Mouse (Mus musculus) liver, embryonic 16.5 days (tissue): ENCODE results near the gene 4933411K16Rik. TPM values are rescaled to one million over a fixed set of nuclear protein-coding genes. Genes with fewer than 3 reads are reported as not detected.
A peak's percentile ranks its signal among the peaks of the same experiment; 100 is the strongest.
"Not testable (repeated sequence)": the region's sequence is repeated elsewhere in the genome, so short reads cannot be mapped to it uniquely, and the experiment has no call there.

Experiments
- ATAC-seq: fragments of 200-750 bp; cut with Nextera tagmentation; 2 replicates; pipeline ENCODE4 v1.8.0; 2017; ENCODE audit warnings: low read depth, mild to moderate bottlenecking, moderate number of reproducible peaks, moderate library complexity
- H3K27ac ChIP-seq: fragments of 300-500 bp; sonication (generic); 2 replicates; pipeline ENCODE4 v1.5.1; 2014; ENCODE audit warnings: mild to moderate bottlenecking, low read length
- H3K27me3 ChIP-seq: fragments of 300-500 bp; sonication (generic); 2 replicates; pipeline ENCODE4 v1.6.1; 2014; ENCODE audit warnings: low read depth, low read length, mixed read lengths; ENCODE audit not compliant: control insufficient read depth, insufficient read depth
- H3K36me3 ChIP-seq: fragments of 300-500 bp; sonication (generic); 2 replicates; pipeline ENCODE4 v1.6.1; 2014; ENCODE audit warnings: mild to moderate bottlenecking; ENCODE audit not compliant: control insufficient read depth, insufficient read depth
- H3K4me1 ChIP-seq: fragments of 300-500 bp; sonication (generic); 2 replicates; pipeline ENCODE4 v1.6.1; 2014; ENCODE audit warnings: low read depth, low read length, mixed read lengths; ENCODE audit not compliant: control insufficient read depth
- H3K4me2 ChIP-seq: fragments of 300-500 bp; sonication (generic); 2 replicates; pipeline ENCODE4 v1.6.1; 2014; ENCODE audit warnings: low read depth, low read length, mixed read lengths
- H3K4me3 ChIP-seq: fragments of 300-500 bp; sonication (generic); 2 replicates; pipeline ENCODE4 v1.5.1; 2014; ENCODE audit warnings: low read depth, mild to moderate bottlenecking, low read length
- H3K9ac ChIP-seq: fragments of 300-500 bp; sonication (generic); 2 replicates; pipeline ENCODE4 v1.6.1; 2014; ENCODE audit warnings: low read depth, low read length
- H3K9me3 ChIP-seq: fragments of 300-500 bp; sonication (generic); replicated peaks from 2 replicates; pipeline ENCODE4 v1.6.1; 2016; ENCODE audit warnings: low read length; ENCODE audit not compliant: control insufficient read depth
- WGBS: fragments of 180-500 bp; shearing (Covaris S2); extraction: QIAGEN DNeasy Blood & Tissue Kit; methylation state at CpG from one replicate; pipeline ENCODE4 v1.1.7; 2014; ENCODE audit not compliant: insufficient replicate concordance; 5-methylcytosine and 5-hydroxymethylcytosine counted together
- polyA plus RNA-seq: library from polyadenylated mRNA; unstranded; fragments of >200 nt; fragmentation: Nextera tagmentation; extraction: Ambion mirVana; gene quantifications from 2 replicates; pipeline ENCODE4 v1.2.1, GENCODE M21; 2015

Gene 4933411K16Rik
- polyA plus RNA-seq, 1 experiment from 2014 or later: 0.35 TPM

DNA sequence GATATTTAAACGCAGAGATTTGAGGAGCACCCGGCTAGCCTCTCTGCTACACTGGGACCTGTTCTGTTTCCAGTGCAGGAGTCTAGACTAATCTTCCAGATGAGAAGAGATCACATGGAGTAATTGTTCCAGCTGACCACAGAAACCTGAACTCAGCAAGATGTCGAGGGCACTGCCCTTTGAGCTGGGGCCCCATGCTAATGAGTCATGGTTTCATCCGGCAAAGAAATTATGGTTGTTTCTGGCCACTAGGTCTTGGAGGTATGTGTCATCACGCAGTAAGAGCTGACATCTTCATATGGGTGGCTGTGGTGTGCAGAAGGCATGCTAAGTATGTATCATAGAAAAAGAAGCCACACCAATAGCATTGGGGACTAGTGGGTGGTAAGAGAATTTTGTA is 27.9 kb downstream of the 4933411K16Rik start:
- WGBS: 52% methylated on average over 5 of the region's 5 CpGs
- ATAC-seq: no peak
- no peak overlapping the region for H3K9ac ChIP-seq
- no peak overlapping the region for H3K4me3 ChIP-seq
- no peaks in the 10 kb centered on the region for H3K4me1 ChIP-seq
- no peaks in the 10 kb centered on the region for H3K27me3 ChIP-seq
- H3K4me2 ChIP-seq: no peak overlapping the region
- no peaks in the 10 kb centered on the region for H3K9me3 ChIP-seq
- H3K36me3 ChIP-seq: no peaks in the 10 kb centered on the region
- H3K27ac ChIP-seq: no peak overlapping the region

GRCm38 (mm10) chr19:42080469-42080868 is 28.4 kb downstream of the 4933411K16Rik start:
- WGBS: 70% methylated on average over 11 of the region's 11 CpGs
- Histone ChIP-seq H3K4me3 (no peak overlapping the region), H3K27ac (no peak overlapping the region), H3K36me3 (no peaks in the 10 kb centered on the region), H3K4me2 (no peak overlapping the region), H3K9ac (no peak overlapping the region), H3K27me3 (no peaks in the 10 kb centered on the region), H3K4me1 (no peaks in the 10 kb centered on the region), H3K9me3 (no peaks in the 10 kb centered on the region)
- ATAC-seq: no peak

DNA sequence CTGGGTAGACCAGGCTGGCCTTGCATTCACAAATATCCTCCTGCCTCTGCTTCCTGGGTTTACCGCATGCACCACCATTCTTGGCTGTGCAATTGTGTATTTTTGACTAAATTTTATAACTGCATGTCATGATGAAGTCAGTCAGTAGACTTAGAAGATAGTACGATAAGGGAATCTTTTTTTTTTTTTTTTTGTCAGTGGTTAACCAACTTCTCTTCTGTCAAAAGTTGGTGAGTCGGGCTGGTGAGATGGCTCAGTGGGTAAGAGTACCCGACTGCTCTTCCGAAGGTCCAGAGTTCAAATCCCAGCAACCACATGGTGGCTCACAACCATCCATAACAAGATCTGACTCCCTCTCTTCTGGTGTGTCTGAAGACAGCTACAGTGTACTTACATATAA is 29.6 kb downstream of the 4933411K16Rik start:
- H3K4me3 ChIP-seq, H3K36me3 ChIP-seq, H3K9me3 ChIP-seq, ATAC-seq, H3K27ac ChIP-seq, H3K27me3 ChIP-seq, H3K4me1 ChIP-seq, H3K9ac ChIP-seq, H3K4me2 ChIP-seq: not testable (repeated sequence)
- 59% methylated on average over 5 of the region's 5 CpGs for WGBS

GRCm38 (mm10) chr19:42085690-42086089 is 33.6 kb downstream of the 4933411K16Rik start:
- WGBS: 12% methylated on average over 10 of the region's 10 CpGs
- H3K27ac ChIP-seq: no peak overlapping the region
- peak overlapping the region; percentile 49; the same call in 1 of the 2 replicates for H3K9ac ChIP-seq
- peak overlapping the region; percentile 62 for H3K4me3 ChIP-seq
- no peak for ATAC-seq
- H3K36me3 ChIP-seq: no peaks in the 10 kb centered on the region
- H3K4me1 ChIP-seq: peaks cover 19% of the 10 kb centered on the region
- H3K9me3 ChIP-seq: no peaks in the 10 kb centered on the region
- H3K27me3 ChIP-seq: no peaks in the 10 kb centered on the region
- peak overlapping the region; percentile 77 for H3K4me2 ChIP-seq

GRCm38 (mm10) chr19:42086166-42086565 is 34.1 kb downstream of the 4933411K16Rik start, which contains the start of gene Morn4:
Morn4 (minus strand) TSS chr19:42086357.
- under 1% methylated on average over 21 of the region's 21 CpGs for WGBS
- Histone ChIP-seq H3K9me3 (no peaks in the 10 kb centered on the region), H3K9ac (peak within 1 kb of the TSS; percentile 49), H3K4me1 (peaks cover 22% of the 10 kb centered on the region), H3K27me3 (no peaks in the 10 kb centered on the region), H3K4me2 (peak within 1 kb of the TSS; percentile 77), H3K4me3 (peak within 1 kb of the TSS; percentile 62), H3K36me3 (no peaks in the 10 kb centered on the region), H3K27ac (no peak within 1 kb of the TSS)
- no peak for ATAC-seq

GRCm38 (mm10) chr19:42089103-42089747 is 37.2 kb downstream of the 4933411K16Rik start:
- Histone ChIP-seq H3K27ac (peak overlapping the region; percentile 97), H3K4me2 (peak overlapping the region; percentile 86), H3K9me3 (no peaks in the 10 kb centered on the region), H3K36me3 (no peaks in the 10 kb centered on the region), H3K4me1 (peaks cover 30% of the 10 kb centered on the region), H3K9ac (peak overlapping the region; percentile 60), H3K4me3 (peak overlapping the region; percentile 59), H3K27me3 (no peaks in the 10 kb centered on the region)
- WGBS: 16% methylated on average over 14 of the region's 14 CpGs
- ATAC-seq: no peak

- Histone ChIP-seq H3K4me3 (peak within 1 kb of the TSS; percentile 97), H3K27me3 (no peaks in the 10 kb centered on the region), H3K9ac (peak within 1 kb of the TSS; percentile 92), H3K9me3 (no peaks in the 10 kb centered on the region), H3K4me1 (peaks cover 30% of the 10 kb centered on the region), H3K27ac (peak within 1 kb of the TSS; percentile 97), H3K36me3 (no peaks in the 10 kb centered on the region; the same call in 1 of the 2 replicates), H3K4me2 (peak within 1 kb of the TSS; percentile 95)
- peak; percentile 97 for ATAC-seq
- WGBS: under 1% methylated on average over 51 of the region's 55 CpGs
Observed at GRCm38 (mm10) chr19:42089748-42090595, 37.9 kb downstream of the 4933411K16Rik start, which contains the start of gene Pi4k2a. Pi4k2a (plus strand) TSS chr19:42090470.

DNA sequence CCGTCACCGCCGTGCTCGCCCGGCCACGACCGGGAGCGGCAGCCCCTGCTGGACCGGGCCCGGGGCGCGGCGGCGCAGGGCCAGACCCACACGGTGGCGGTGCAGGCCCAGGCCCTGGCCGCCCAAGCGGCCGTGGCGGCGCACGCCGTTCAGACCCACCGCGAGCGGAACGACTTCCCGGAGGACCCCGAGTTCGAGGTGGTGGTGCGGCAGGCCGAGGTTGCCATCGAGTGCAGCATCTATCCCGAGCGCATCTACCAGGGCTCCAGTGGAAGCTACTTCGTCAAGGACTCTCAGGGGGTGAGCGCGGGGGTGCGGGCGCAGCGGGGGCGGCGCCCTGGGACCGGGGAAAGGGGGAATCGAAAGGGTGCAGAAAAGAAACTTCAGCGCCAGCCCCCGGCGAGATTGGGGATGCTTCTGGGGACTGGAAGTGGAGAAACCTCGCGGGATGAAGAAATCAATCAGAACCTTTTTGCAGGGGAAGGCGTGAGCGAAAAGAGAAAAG is 38.6 kb downstream of the 4933411K16Rik start:
- Histone ChIP-seq H3K27ac (peak overlapping the region; percentile 91), H3K9ac (peak overlapping the region; percentile 92), H3K36me3 (no peaks in the 10 kb centered on the region; the same call in 1 of the 2 replicates), H3K4me3 (peak overlapping the region; percentile 97), H3K4me1 (peaks cover 29% of the 10 kb centered on the region), H3K4me2 (peak overlapping the region; percentile 95), H3K9me3 (no peaks in the 10 kb centered on the region), H3K27me3 (no peaks in the 10 kb centered on the region)
- 1% methylated on average over 52 of the region's 52 CpGs for WGBS
- peak; percentile 35 for ATAC-seq
